Mouse (Mus musculus): ENCODE measurements around the gene Arhgef10l. TPM values are rescaled to one million over a fixed set of nuclear protein-coding genes. Genes with fewer than 3 reads are reported as not detected.

Gene Arhgef10l
- 20.8 and 33.5 TPM in 2 replicates for total RNA-seq (2023)

GRCm38 (mm10) chr4:140665760-140666159 is at the start of gene Arhgef10l:
Gene Arhgef10l (minus strand): TSS chr4:140666012.

GRCm38 (mm10) chr4:140700269-140701018 is 34.6 kb upstream of the Arhgef10l start, which contains the start of gene Rcc2:
Gene Rcc2 (plus strand): TSS chr4:140700541.

Other genes with a start within 250 kb of the Arhgef10l start
- gene Rcc2, start 34.5 kb upstream of the Arhgef10l start, total RNA-seq (2023), result 52.5 and 60.6 TPM in 2 replicates
- gene Padi6, start 76.6 kb upstream of the Arhgef10l start, total RNA-seq (2023), result 0.51 TPM in 1 of 2 replicates, not detected in the other
- 508 and 529 TPM in 2 replicates for gene Padi4, start 108.2 kb upstream of the Arhgef10l start, total RNA-seq (2023)
- 0.44 and 0.61 TPM in 2 replicates for gene Padi3, start 144.6 kb upstream of the Arhgef10l start, total RNA-seq (2023)
- not detected in 2 replicates for gene Padi1, start 179.8 kb upstream of the Arhgef10l start, total RNA-seq (2023)
- 22.5 and 31.9 TPM in 2 replicates for gene Padi2, start 240.3 kb upstream of the Arhgef10l start, total RNA-seq (2023)